Mouse (Mus musculus): Measurements from ENCODE around the gene Slc45a3. TPM values are rescaled to one million over a fixed set of nuclear protein-coding genes. Genes with fewer than 3 reads are reported as not detected.
A peak's percentile ranks its signal among the peaks of the same experiment; 100 is the strongest.

The Slc45a3 gene
- polyA plus RNA-seq, 1 experiment from 2014 or later, result 30.2 TPM

DNA sequence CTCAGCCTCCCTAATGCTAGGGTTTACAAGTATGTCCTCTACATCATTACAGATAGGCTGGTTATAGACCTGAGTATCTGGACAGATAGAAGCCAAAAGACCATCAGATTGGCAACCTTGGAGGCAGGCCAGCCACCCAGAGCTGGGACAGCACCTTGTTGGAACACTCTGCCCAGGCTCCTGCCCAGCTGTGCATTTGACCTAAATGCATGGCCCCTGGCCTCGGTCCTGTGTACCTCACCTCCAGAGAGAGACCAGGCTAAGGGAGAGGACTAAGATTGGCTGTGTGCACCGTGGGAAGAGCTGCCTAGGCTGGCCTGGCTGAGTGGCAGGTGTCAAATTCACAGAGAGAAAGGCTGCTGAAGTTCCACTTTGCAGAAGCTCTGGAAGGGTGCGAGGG lies 5.8 kb downstream of the Slc45a3 start:
- ATAC-seq (ENCODE audit: low FRiP score, low read depth), result no peak
- H3K4me2 ChIP-seq (replicated peaks), result 0 out of 2 replicates have a peak overlapping the region, but pooled peaks have one; percentile 12
- H3K36me3 ChIP-seq, result no peaks in the 10 kb centered on the region
- peak overlapping the region; percentile 92 for H3K27ac ChIP-seq (replicated peaks)
- peaks cover 17% of the 10 kb centered on the region for H3K27me3 ChIP-seq
- H3K4me1 ChIP-seq, result peaks cover 88% of the 10 kb centered on the region
- H3K9me3 ChIP-seq, result no peaks in the 10 kb centered on the region
- 17% methylated on average over 3 of the region's 3 CpGs for WGBS
- H3K4me3 ChIP-seq, result no peak overlapping the region
- H3K9ac ChIP-seq (replicated peaks), result peak overlapping the region; percentile 28; the same call in 1 of the 2 replicates

DNA sequence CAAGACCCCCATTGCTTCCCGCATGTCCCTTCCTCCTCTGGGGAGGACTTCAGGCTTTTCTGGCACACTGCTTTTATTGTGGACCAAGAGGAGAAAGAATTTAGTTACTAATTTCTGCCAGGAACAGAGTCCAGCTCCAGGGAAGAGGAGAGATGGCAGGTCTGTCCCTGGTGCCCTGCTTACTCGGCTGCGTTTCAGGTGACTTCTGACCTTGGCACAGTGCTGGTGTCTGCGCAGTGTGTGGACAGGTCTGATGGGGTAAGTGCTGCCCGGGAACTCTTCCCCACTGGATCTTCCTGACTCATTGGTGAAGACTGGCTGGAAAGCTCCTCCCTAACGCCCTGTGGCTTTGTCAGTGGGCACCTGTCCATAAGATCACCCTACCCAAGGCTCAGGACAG lies 6.2 kb downstream of the Slc45a3 start:
- peak overlapping the region; percentile 92 for H3K27ac ChIP-seq (replicated peaks)
- H3K36me3 ChIP-seq, result no peaks in the 10 kb centered on the region
- peak overlapping the region; percentile 28; the same call in 1 of the 2 replicates for H3K9ac ChIP-seq (replicated peaks)
- H3K27me3 ChIP-seq, result peaks cover 13% of the 10 kb centered on the region
- 65% methylated on average over 6 of the region's 6 CpGs for WGBS
- ATAC-seq (ENCODE audit: low FRiP score, low read depth), result no peak
- no peak overlapping the region for H3K4me3 ChIP-seq
- peaks cover 88% of the 10 kb centered on the region for H3K4me1 ChIP-seq
- no peaks in the 10 kb centered on the region for H3K9me3 ChIP-seq
- 0 out of 2 replicates have a peak overlapping the region, but pooled peaks have one; percentile 12 for H3K4me2 ChIP-seq (replicated peaks)

DNA sequence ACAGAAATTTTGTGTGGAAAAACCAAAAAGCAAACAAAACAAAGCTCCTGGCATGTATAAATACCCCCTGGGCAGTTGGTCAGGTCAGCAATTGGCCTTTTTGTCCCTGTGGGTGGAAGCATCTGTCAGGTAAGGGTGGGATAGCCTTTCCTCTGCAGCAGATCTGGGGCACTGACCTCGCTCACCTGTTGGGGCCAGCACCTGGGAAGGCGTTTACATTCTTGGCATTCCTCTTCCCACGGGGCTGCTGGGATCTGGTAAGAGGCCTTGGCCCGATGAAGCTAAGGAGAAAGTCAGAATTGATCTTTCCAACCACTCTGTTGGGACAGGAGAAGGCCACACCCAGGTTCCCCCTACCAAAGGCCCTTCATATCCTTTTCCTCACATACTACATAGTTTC lies 7.1 kb downstream of the Slc45a3 start:
- H3K27me3 ChIP-seq, result peaks cover 4% of the 10 kb centered on the region
- no peaks in the 10 kb centered on the region for H3K9me3 ChIP-seq
- no peak for ATAC-seq (ENCODE audit: low FRiP score, low read depth)
- H3K36me3 ChIP-seq, result no peaks in the 10 kb centered on the region
- no peak overlapping the region for H3K4me3 ChIP-seq
- WGBS, result 47% methylated on average over 4 of the region's 4 CpGs
- H3K4me2 ChIP-seq (replicated peaks), result no peak overlapping the region
- peaks cover 85% of the 10 kb centered on the region for H3K4me1 ChIP-seq
- H3K27ac ChIP-seq (replicated peaks), result peak overlapping the region; percentile 92
- H3K9ac ChIP-seq (replicated peaks), result no peak overlapping the region

- Histone ChIP-seq H3K4me3 (no peak overlapping the region), H3K4me1 (peaks cover 85% of the 10 kb centered on the region), H3K27me3 (peaks cover 3% of the 10 kb centered on the region; the same call in 1 of the 2 replicates), H3K9me3 (no peaks in the 10 kb centered on the region), H3K36me3 (no peaks in the 10 kb centered on the region), H3K4me2 (replicated peaks) (peak overlapping the region; percentile 41), H3K9ac (replicated peaks) (no peak overlapping the region), H3K27ac (replicated peaks) (peak overlapping the region; percentile 92)
- WGBS, result 30% methylated on average over 5 of the region's 5 CpGs
- no peak for ATAC-seq (ENCODE audit: low FRiP score, low read depth)
Measured at GRCm38 (mm10) chr1:131970322-131970660, 7.5 kb downstream of the Slc45a3 start.

- no peaks in the 10 kb centered on the region for H3K36me3 ChIP-seq
- H3K9me3 ChIP-seq, result no peaks in the 10 kb centered on the region
- H3K9ac ChIP-seq (replicated peaks), result peak overlapping the region; percentile 25; the same call in 1 of the 2 replicates
- peak overlapping the region; percentile 92 for H3K27ac ChIP-seq (replicated peaks)
- H3K4me2 ChIP-seq (replicated peaks), result peak overlapping the region; percentile 41
- ATAC-seq (ENCODE audit: low FRiP score, low read depth), result peak; percentile 87
- H3K27me3 ChIP-seq, result peaks cover 3% of the 10 kb centered on the region; the same call in 1 of the 2 replicates
- 0 out of 2 replicates have a peak overlapping the region, but pooled peaks have one; percentile 14 for H3K4me3 ChIP-seq
- 2% methylated on average over 16 of the region's 16 CpGs for WGBS
- peaks cover 86% of the 10 kb centered on the region for H3K4me1 ChIP-seq
Measured at GRCm38 (mm10) chr1:131970661-131971520, 8.1 kb downstream of the Slc45a3 start.

DNA sequence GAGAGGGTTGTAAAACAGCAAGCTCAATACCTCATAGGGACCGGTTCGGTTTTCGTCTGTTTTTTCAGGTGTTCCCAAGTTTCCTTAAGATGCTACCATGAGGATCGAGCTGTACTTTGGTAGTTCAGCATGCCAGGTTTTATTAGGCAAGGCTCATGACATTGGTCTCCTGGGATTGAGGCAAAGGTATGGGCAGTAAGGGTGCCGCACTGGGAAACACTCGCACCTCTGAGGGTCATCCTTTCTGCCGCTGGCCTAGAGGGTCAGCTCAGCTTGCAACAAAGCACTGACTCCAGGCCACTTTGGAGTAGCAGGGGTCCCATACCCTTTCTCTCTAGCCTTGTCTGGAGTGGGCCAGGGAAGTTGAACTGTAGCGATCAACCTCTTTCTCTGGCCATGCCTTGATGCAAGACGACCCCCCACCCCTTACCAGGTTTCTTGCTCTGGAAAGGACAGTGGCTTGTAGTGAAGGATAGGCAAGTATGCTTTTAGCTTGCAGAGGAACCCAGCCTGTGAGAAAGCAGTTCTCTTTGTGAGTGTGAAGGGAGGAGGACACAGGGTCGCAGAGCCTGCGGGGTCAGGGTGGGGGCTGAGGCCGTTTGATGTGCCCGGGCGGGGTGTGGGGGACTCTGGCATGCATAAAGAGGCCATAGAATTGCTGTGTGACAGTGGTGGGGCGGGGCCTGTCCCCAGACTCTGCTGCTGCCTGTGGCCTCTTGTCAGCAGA lies 9.2 kb downstream of the Slc45a3 start:
- Histone ChIP-seq H3K36me3 (peaks cover 4% of the 10 kb centered on the region; the same call in 1 of the 2 replicates), H3K4me2 (replicated peaks) (peak overlapping the region; percentile 41), H3K4me1 (peaks cover 84% of the 10 kb centered on the region), H3K27ac (replicated peaks) (peak overlapping the region; percentile 92), H3K27me3 (peaks cover 3% of the 10 kb centered on the region; the same call in 1 of the 2 replicates), H3K9ac (replicated peaks) (peak overlapping the region; percentile 26), H3K9me3 (no peaks in the 10 kb centered on the region), H3K4me3 (peak overlapping the region; percentile 17; the same call in 1 of the 2 replicates)
- WGBS, result 2% methylated on average over 15 of the region's 15 CpGs
- peak; percentile 74 for ATAC-seq (ENCODE audit: low FRiP score, low read depth)

DNA sequence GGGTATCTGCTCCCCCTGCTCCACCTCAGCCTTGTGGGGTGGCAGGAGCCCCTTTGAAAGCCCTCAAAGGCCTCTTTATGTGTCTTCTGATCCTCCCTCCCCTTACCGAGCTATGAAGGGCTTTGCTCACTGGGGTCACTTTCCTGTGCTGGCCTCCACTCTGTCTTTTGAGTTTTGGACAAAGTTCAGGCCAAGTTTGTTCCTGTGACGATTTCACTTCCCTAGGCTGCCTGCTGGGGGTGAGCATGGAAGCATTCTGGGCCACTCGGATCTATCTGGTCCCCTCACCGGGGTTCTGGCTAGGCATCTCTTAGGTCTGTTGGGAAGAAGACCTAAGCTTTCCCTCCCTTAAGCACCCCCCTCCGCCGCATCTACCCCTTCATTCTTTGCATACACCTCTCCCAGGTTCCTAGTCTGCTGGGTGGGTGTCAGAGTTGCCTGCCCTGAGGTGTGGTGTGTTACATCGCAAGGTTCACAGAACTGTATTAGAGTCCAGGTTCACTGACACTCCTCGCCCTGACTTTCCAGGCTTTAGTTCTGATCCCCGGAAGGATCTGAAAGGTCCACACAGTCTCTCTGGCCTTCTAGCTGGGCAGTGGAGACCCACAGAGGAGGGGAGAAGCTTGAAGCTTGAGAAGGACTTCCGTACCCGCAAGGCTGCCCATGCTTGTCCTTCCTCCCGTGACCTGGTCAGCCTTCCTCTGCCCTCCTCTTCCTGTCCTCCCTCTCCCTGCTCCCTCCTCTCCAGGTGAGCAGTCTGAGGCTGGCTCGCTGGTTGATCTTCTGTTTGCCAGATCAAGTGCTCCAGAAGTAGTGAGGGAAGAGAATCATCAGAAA lies 9.9 kb downstream of the Slc45a3 start:
- Histone ChIP-seq H3K4me3 (0 out of 2 replicates have a peak overlapping the region, but pooled peaks have one; percentile 17), H3K4me2 (replicated peaks) (peak overlapping the region; percentile 41), H3K9ac (replicated peaks) (peak overlapping the region; percentile 32), H3K27me3 (0 out of 2 replicates have a peak, but pooled peaks cover under 1% of the 10 kb centered on the region), H3K4me1 (peaks cover 77% of the 10 kb centered on the region), H3K9me3 (no peaks in the 10 kb centered on the region), H3K27ac (replicated peaks) (peak overlapping the region; percentile 92), H3K36me3 (peaks cover 9% of the 10 kb centered on the region)
- WGBS, result 14% methylated on average over 13 of the region's 13 CpGs
- ATAC-seq (ENCODE audit: low FRiP score, low read depth), result peak; percentile 13

- peaks cover 66% of the 10 kb centered on the region for H3K4me1 ChIP-seq
- WGBS, result 74% methylated on average over 6 of the region's 6 CpGs
- no peaks in the 10 kb centered on the region for H3K27me3 ChIP-seq
- H3K27ac ChIP-seq (replicated peaks), result peak overlapping the region; percentile 92; the same call in 1 of the 2 replicates
- H3K9ac ChIP-seq (replicated peaks), result no peak overlapping the region
- no peaks in the 10 kb centered on the region for H3K9me3 ChIP-seq
- H3K4me3 ChIP-seq, result no peak overlapping the region
- no peak overlapping the region for H3K4me2 ChIP-seq (replicated peaks)
- peaks cover 22% of the 10 kb centered on the region for H3K36me3 ChIP-seq
- ATAC-seq (ENCODE audit: low FRiP score, low read depth), result no peak
Measured at GRCm38 (mm10) chr1:131973991-131974390, 11.2 kb downstream of the Slc45a3 start.

DNA sequence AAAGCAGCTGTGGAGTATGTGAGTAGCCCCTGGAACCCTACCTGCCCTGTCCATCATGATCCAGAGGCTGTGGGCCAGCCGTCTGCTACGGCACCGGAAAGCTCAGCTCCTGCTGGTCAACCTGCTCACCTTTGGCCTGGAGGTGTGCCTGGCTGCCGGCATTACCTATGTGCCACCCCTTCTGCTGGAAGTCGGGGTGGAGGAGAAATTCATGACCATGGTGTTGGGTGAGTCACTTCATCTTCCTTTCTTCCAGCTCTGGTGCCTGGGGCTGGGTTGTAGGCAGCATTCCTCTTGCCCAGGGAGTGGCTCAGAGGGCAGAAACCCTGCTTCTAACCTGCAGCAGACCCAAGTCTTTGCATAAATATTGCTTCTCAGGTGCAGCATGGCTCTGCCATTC lies 14.1 kb downstream of the Slc45a3 start:
- no peak for ATAC-seq (ENCODE audit: low FRiP score, low read depth)
- Histone ChIP-seq H3K9ac (replicated peaks) (no peak overlapping the region), H3K27me3 (no peaks in the 10 kb centered on the region), H3K4me3 (no peak overlapping the region), H3K4me2 (replicated peaks) (no peak overlapping the region), H3K9me3 (no peaks in the 10 kb centered on the region), H3K36me3 (peaks cover 24% of the 10 kb centered on the region), H3K27ac (replicated peaks) (no peak overlapping the region), H3K4me1 (peaks cover 40% of the 10 kb centered on the region)
- WGBS, result 86% methylated on average over 5 of the region's 5 CpGs

DNA sequence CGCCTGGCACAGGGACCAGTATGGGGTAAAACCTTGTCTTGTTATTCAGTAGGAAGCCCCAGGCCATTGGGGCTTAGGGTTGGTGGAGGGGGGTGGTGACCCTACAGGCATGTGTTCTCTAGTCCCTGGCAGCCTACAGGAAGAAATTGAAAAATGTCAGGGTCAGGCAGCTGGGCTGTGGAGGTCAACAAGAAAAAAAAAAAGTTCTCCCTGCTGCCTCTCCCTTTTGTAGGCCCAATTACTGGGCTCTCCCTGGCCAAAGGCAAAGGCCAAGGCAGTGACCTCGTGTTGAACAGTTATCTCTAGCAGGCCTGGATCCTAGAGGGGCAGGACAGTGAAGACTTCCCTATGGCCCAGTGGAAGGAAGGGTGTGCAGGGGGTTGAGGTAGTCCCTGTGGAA lies 17.7 kb downstream of the Slc45a3 start:
- H3K4me3 ChIP-seq, result no peak overlapping the region
- WGBS, result 17% methylated on average over 2 of the region's 2 CpGs
- no peaks in the 10 kb centered on the region for H3K9me3 ChIP-seq
- H3K4me1 ChIP-seq, result peaks cover 12% of the 10 kb centered on the region
- no peak overlapping the region; the same call in 1 of the 2 replicates for H3K9ac ChIP-seq (replicated peaks)
- no peaks in the 10 kb centered on the region for H3K27me3 ChIP-seq
- H3K27ac ChIP-seq (replicated peaks), result peak overlapping the region; percentile 46; the same call in 1 of the 2 replicates
- ATAC-seq (ENCODE audit: low FRiP score, low read depth), result no peak
- H3K4me2 ChIP-seq (replicated peaks), result no peak overlapping the region
- H3K36me3 ChIP-seq, result peaks cover 24% of the 10 kb centered on the region

DNA sequence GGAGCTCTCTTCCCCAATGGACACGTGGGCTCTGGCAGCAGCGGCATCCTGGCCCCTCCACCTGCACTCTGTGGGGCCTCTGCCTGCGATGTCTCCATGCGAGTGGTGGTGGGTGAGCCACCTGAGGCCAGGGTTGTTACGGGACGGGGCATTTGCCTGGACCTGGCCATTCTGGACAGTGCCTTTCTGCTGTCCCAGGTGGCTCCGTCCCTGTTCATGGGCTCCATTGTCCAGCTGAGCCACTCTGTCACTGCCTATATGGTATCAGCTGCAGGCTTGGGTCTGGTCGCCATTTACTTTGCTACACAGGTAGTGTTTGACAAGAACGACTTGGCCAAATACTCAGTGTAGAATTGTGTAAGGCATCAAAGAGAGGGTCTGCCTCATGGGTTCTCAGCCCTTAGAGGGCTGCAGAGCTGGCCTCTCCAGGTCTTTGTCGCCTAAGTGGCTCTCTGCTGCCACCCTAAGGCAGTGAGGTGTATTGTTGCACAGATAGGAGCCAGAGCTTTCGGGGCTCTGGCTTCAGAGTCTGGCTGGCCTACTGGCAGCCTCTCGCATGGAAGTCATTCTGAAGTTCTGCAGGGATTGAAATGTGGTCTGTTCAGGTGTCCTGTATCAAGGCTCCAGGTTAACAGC lies 18.7 kb downstream of the Slc45a3 start:
- H3K36me3 ChIP-seq, result peaks cover 28% of the 10 kb centered on the region
- H3K9ac ChIP-seq (replicated peaks), result no peak overlapping the region
- peaks cover 3% of the 10 kb centered on the region; the same call in 1 of the 2 replicates for H3K4me1 ChIP-seq
- no peak overlapping the region for H3K4me3 ChIP-seq
- no peaks in the 10 kb centered on the region for H3K9me3 ChIP-seq
- WGBS, result 44% methylated on average over 12 of the region's 12 CpGs
- peak; percentile 57; the same call in 1 of the 2 replicates for ATAC-seq (ENCODE audit: low FRiP score, low read depth)
- H3K27me3 ChIP-seq, result no peaks in the 10 kb centered on the region
- H3K27ac ChIP-seq (replicated peaks), result peak overlapping the region; percentile 43; the same call in 1 of the 2 replicates
- H3K4me2 ChIP-seq (replicated peaks), result no peak overlapping the region

Measured in midbrain, embryonic 12.5 days (tissue).